Mouse (Mus musculus) lung, postnatal 25 days (tissue): ENCODE measurements around the gene Ghr.

Experiments
- DNase-seq: peaks from one replicate; pipeline ENCODE4 v3.0.0; 2022; ENCODE audit warnings: low spot score

The Ghr gene

GRCm38 (mm10) chr15:3445285-3445909, 137.9 kb downstream of the Ghr start:
- no peak for DNase-seq

GRCm38 (mm10) chr15:3444448-3445020, 138.8 kb downstream of the Ghr start:
- DNase-seq, result no peak

- DNase-seq, result peak; percentile 56
Measured at GRCm38 (mm10) chr15:3441506-3442286, 141.6 kb downstream of the Ghr start.

DNA sequence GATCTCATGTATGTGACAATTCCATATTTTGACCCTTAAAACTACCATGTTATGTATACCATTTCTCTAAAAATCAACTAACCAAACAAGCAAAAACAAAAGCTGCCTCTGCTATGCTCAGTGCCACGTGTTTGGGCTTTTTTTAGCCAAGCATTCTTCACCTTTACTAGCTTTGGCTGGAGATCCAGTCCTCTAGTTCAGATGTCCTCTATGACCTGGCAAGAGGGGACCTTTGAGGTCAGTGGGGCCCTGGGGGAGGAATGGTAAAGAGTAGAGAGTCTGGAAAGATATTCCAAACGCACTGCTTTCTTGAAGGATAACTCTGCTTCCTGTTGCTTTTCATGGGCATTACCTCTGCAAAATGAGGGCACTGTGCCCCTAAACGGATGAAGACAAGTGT, 145.9 kb downstream of the Ghr start:
- no peak for DNase-seq

DNA sequence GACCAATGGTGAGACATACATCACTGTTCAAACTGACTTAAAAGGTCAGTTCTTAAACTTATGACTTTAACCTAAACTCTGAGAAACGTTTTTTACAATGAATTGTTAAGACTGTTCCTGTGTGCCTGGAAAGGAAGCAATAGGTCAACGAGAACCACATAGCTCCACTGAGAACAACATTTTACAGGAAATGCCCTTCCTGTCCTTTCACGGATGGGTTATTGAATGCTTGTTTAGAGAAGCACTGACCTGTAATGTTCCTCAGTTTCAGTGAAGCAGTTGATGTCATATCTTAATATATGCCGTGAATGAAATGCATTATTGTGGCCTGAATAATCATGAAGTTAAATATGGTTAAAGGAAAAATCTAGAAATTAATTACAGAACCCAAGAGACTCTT, 147.7 kb downstream of the Ghr start:
- no peak for DNase-seq

DNA sequence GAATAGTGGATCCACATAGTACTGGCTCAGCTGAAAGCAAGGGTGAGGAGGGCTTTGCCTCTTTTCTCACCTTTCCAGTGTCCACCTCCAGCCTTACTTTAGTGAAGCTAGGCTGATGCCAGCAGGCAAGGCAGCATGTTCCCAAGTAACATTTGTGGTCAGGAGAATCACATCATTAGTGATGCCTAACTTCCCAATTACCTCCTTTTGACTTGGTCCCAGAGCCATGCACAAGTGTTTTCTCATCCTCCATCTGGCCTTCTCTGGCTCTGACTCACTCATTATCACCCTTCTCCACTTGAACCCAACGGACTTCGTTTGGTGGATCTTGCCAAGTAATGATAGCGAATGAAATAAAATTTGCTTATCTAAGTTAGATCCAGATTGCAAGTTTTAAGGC, 148.8 kb downstream of the Ghr start:
- no peak for DNase-seq

- peak; percentile 76 for DNase-seq
Measured at GRCm38 (mm10) chr15:3433281-3433680, 150.0 kb downstream of the Ghr start.

- no peak for DNase-seq
Measured at GRCm38 (mm10) chr15:3432823-3433222, 150.5 kb downstream of the Ghr start.

- no peak for DNase-seq
Measured at GRCm38 (mm10) chr15:3429417-3429816, 153.9 kb downstream of the Ghr start.

DNA sequence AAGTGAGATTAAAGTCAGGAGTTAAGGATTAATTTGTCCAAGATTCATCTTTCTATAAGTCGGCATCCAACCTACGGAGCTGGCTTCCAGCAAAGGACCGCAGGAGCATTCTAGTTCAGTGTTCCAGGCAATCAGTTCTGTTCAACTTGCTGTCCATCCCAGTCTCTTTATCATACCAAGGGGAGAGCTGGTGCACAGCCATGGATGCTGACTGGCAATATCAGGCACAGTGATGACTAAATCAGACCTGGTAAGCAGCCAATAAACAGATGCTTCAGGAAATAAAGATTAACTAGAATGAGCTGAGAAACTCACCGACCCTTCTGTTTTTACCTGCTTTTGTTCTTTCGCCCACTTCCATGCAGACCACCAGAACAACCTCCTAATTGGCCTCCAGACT, 154.3 kb downstream of the Ghr start:
- no peak for DNase-seq

- no peak for DNase-seq
Measured at GRCm38 (mm10) chr15:3426401-3426800, 156.9 kb downstream of the Ghr start.

DNA sequence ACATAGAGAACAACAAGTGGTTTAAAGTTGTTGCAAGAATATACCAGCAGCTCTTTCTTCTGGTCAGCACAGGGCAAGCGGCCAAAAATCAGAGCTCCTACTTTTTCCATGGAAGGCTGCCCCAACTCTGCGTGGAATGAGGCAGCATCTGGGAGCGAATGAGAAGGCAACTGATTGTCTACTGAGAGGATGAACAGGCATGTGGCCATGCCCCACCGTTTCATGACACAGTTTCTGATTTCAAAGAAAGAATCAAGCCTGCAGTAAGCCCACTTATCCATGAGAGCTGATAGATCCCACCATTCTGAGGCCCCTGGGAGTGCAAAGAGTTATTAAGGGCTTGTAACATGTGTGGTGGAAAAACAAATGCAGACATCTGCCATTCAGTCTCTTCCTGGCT, 160.1 kb downstream of the Ghr start:
- DNase-seq, result no peak

DNA sequence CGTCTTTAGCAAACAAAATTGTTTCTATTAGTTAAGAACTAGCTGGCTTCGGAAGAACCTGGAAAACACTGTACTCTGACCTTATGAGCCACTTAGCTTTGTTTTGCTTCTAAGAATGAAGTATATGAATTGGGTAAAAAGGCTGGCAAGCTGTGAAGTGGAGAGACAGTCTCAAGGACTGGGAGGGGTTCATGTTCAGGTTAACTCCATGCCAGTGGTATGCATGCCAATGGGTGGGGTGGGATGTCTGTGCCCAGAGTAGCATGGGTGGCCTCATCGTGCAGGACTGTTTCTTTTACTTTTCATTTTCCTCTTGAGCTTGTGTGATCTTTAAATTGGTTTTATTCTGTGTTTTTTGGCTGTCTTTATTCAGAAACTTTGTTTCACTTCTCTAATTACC, 165.6 kb downstream of the Ghr start:
- peak; percentile 56 for DNase-seq

DNA sequence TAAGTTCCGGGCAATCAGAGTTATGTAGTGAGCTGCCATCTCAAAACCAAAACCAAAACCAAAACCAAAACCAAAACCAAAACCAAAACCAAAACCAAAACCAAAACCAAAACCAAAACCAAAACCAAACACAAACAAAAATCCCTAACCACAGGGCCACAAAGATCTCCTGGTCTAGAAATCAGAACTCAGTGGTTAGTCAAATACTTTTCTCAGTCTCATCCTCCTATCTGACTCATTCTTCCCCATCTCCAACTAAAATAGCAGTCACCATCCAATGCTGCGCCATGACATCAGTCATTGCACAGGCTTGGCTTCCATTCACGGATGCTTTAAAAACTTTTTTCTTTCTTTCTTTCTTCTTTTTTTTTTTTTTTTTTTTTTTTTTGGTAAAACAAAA, 170.2 kb downstream of the Ghr start:
- no peak for DNase-seq

- DNase-seq, result no peak
Measured at GRCm38 (mm10) chr15:3408478-3408877, 174.8 kb downstream of the Ghr start.

- no peak for DNase-seq
Measured at GRCm38 (mm10) chr15:3399196-3399595, 184.1 kb downstream of the Ghr start.

DNA sequence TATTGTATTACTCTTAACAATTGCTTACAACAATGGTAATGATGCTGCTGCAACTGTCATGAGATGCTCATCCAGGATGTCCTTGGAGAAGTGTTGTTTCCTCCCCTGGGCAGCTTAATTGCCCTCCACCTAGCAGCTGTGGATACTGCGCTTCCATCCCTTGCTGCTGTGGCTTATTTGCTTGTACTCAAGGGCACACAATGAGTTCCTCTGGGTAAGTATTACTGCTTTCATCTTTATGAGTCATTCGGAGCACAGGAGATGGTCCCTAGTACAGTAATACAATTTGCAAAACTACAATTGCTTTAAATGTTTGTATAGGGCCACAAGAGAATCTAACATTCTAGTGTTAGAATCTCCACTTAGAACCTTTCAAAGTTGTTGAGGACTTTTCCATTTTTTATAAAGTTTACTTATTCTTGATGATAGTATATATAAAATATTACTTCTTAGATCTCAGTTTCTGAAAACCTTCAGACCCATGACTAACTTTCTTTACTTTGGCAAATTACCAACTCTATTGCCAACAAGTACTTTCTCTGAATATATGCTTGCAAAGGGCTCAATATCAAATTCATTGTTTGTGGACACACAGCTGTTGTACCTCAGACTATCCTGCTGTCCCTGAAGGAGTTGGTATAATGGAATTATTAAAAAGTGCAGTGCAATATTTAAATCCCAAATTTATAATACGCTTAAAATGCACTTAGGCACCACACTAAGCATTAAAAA, 185.8 kb downstream of the Ghr start:
- DNase-seq, result no peak

GRCm38 (mm10) chr15:3396149-3396548, 187.1 kb downstream of the Ghr start:
- DNase-seq, result peak; percentile 51

DNA sequence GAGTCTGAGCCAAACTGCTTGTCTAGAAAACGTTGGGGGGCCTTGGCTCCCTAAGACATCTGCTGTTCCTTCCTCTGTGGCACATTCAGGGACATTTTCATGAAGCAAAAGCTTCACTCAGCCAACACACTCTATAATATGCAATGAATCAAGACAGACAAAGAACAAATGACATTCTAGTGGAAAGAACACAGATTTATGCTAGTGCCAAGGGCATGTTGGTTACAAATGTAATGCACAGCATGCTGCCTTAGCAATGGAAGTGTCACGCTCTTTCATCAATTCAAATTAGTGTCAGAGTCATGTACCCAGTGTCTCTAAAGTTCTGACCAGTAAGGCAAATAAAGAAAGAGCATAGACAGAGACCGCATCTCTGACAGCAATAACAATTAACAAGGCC, 187.6 kb downstream of the Ghr start:
- no peak for DNase-seq

- DNase-seq, result no peak
Measured at GRCm38 (mm10) chr15:3390722-3391121, 192.6 kb downstream of the Ghr start.

GRCm38 (mm10) chr15:3389011-3389410, 194.3 kb downstream of the Ghr start:
- DNase-seq, result no peak

GRCm38 (mm10) chr15:3388485-3388884, 194.8 kb downstream of the Ghr start:
- peak; percentile 18 for DNase-seq

DNA sequence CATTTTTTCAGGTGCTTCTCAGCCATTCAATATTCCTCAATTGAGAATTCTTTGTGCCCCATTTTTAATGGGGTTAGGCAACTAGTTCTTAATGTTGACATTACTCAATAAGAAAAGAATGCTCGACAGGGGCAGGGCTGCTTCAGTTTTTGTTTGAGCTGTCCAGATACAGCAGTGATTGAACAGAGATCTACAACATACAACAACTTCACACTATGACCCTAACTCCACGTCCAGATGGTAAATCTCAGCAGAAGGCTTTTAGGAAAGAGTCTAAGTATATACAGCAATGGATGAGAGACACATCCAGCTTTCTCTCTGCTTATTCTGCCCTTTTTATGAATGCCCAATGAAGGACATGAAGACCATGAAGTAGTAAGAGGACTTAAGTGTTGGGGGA, 199.5 kb downstream of the Ghr start:
- peak; percentile 41 for DNase-seq
